Mouse (Mus musculus) heart, embryonic 12.5 days (tissue): ENCODE results near the gene Wwc2. TPM values are rescaled to one million over a fixed set of nuclear protein-coding genes. Genes with fewer than 3 reads are reported as not detected.

Experiments used
- ATAC-seq: fragments of 200-750 bp; cut with Nextera tagmentation; 2 replicates; pipeline ENCODE4 v1.8.0; 2017; ENCODE audit warnings: moderate TSS enrichment, moderate library complexity; ENCODE audit not compliant: insufficient number of reproducible peaks, low FRiP score
- H3K27ac ChIP-seq: fragments of 300-500 bp; sonication (generic); 2 replicates; pipeline ENCODE4 v1.5.1; 2016; ENCODE audit warnings: mild to moderate bottlenecking, moderate library complexity; ENCODE audit not compliant: poor library complexity, severe bottlenecking
- H3K27me3 ChIP-seq: fragments of 300-500 bp; sonication (generic); replicated peaks from 2 replicates; pipeline ENCODE4 v1.6.1; 2016; ENCODE audit warnings: mild to moderate bottlenecking, moderate library complexity
- H3K36me3 ChIP-seq: fragments of 300-500 bp; sonication (generic); 2 replicates; pipeline ENCODE4 v1.6.1; 2016; ENCODE audit warnings: mild to moderate bottlenecking, moderate library complexity
- H3K4me1 ChIP-seq: fragments of 300-500 bp; sonication (generic); replicated peaks from 2 replicates; pipeline ENCODE4 v1.6.1; 2016; ENCODE audit warnings: mild to moderate bottlenecking
- H3K4me2 ChIP-seq: fragments of 300-500 bp; sonication (generic); 2 replicates; pipeline ENCODE4 v1.6.1; 2016; ENCODE audit warnings: mild to moderate bottlenecking, moderate library complexity
- H3K4me3 ChIP-seq: fragments of 300-500 bp; sonication (generic); 2 replicates; pipeline ENCODE4 v1.5.1; 2016; ENCODE audit warnings: mild to moderate bottlenecking
- H3K9ac ChIP-seq: fragments of 300-500 bp; sonication (generic); 2 replicates; pipeline ENCODE4 v1.6.1; 2016; ENCODE audit warnings: mild to moderate bottlenecking, moderate library complexity
- H3K9me3 ChIP-seq: fragments of 300-500 bp; sonication (generic); replicated peaks from 2 replicates; pipeline ENCODE4 v1.6.1; 2016; ENCODE audit warnings: mild to moderate bottlenecking, moderate library complexity
- WGBS: fragments of 180-500 bp; shearing (Covaris S2); methylation state at CpG from one replicate; pipeline ENCODE4 v1.1.7; 2016; 5-methylcytosine and 5-hydroxymethylcytosine counted together
- polyA plus RNA-seq: library from polyadenylated mRNA; unstranded; fragments of >200 nt; fragmentation: Nextera tagmentation; extraction: Ambion mirVana; gene quantifications from 2 replicates; pipeline ENCODE4 v1.2.1, GENCODE M21; 2016

Wwc2 gene
- polyA plus RNA-seq, 1 experiment from 2014 or later, result 22.1 TPM

DNA sequence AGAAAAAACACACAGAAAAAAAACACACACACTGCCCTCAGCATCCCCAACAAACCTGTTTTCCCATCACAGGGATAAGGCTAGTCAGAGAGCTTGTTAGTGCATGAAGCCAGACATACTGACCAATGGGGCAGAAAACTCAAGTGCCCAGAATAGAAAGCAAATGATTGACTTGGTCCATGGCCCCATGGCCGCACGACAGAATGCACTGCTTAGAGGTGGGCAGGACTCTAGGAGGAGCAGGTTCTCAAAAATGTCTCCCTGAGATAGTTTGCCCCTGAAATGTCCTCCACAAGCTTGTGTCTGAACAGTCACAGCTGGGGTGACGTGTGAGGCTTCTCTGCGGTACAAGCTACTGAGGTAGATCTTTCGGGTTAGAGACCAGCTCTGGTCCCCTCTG, 20.1 kb downstream of the Wwc2 start:
- ATAC-seq, result no peak; the same call in 1 of the 2 replicates
- H3K9ac ChIP-seq, result no peak overlapping the region
- peaks cover 15% of the 10 kb centered on the region for H3K36me3 ChIP-seq
- peak overlapping the region; percentile 78 for H3K27ac ChIP-seq
- H3K4me2 ChIP-seq, result peak overlapping the region; percentile 35
- H3K4me3 ChIP-seq, result no peak overlapping the region
- H3K27me3 ChIP-seq, result no peaks in the 10 kb centered on the region
- WGBS, result 37% methylated on average over 5 of the region's 5 CpGs
- peaks cover 4% of the 10 kb centered on the region; the same call in 1 of the 2 replicates for H3K9me3 ChIP-seq
- peaks cover 47% of the 10 kb centered on the region for H3K4me1 ChIP-seq

- WGBS, result 68% methylated on average over 20 of the region's 20 CpGs
- H3K4me3 ChIP-seq, result no peak overlapping the region
- H3K9me3 ChIP-seq, result no peaks in the 10 kb centered on the region
- ATAC-seq, result no peak
- H3K27ac ChIP-seq, result no peak overlapping the region
- peaks cover 12% of the 10 kb centered on the region; the same call in 1 of the 2 replicates for H3K36me3 ChIP-seq
- peaks cover 46% of the 10 kb centered on the region for H3K4me1 ChIP-seq
- no peak overlapping the region for H3K9ac ChIP-seq
- H3K4me2 ChIP-seq, result no peak overlapping the region
- no peaks in the 10 kb centered on the region for H3K27me3 ChIP-seq
Measured at GRCm38 (mm10) chr8:47967045-47967920, 23.4 kb downstream of the Wwc2 start.

DNA sequence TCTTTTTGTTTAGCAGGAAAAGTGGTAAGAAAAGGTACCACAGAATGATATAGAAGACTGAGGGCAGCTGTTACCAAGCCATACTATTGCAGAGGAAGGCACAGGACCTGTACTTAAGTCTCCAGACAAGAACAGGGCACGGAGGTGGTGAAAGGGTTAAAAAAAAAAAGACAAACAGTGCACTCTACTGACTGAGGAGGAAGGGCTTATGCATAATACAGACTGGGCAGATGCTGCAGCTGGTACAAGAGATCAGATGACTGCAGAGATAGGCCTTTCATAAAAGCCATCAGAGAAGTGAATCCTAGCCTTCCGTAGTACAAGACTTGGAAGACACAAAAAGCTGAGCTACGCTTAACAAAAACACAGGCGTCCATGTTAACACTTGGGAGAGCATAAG, 28.2 kb downstream of the Wwc2 start:
- Histone ChIP-seq H3K36me3 (no peaks in the 10 kb centered on the region), H3K9ac (no peak overlapping the region), H3K4me2 (peak overlapping the region; percentile 52; the same call in 1 of the 2 replicates), H3K9me3 (no peaks in the 10 kb centered on the region), H3K27ac (peak overlapping the region; percentile 25; the same call in 1 of the 2 replicates), H3K27me3 (no peaks in the 10 kb centered on the region), H3K4me1 (peaks cover 42% of the 10 kb centered on the region), H3K4me3 (no peak overlapping the region)
- 89% methylated on average over 4 of the region's 4 CpGs for WGBS
- ATAC-seq, result no peak

DNA sequence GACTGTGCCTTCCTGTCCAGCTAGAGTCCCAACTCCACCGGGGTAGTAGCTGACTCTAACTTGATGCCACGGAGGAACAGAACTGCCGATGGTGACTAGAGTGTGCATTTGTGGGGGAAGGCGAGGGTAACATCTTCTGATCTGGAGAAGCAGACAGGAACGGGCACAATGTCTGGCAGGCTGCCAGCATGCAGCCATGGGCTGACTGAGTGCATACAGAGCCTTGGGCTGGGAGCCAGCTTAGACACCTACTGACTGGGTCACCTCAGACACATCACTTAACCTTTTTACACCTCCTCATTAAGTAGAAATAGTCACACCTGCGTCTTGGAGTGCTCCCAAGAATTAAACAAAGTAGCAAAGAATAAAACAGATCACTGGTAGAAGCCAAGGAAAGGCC, 28.7 kb downstream of the Wwc2 start:
- H3K4me3 ChIP-seq, result no peak overlapping the region
- no peaks in the 10 kb centered on the region for H3K9me3 ChIP-seq
- no peaks in the 10 kb centered on the region for H3K27me3 ChIP-seq
- no peaks in the 10 kb centered on the region for H3K36me3 ChIP-seq
- peak overlapping the region; percentile 52 for H3K4me2 ChIP-seq
- peaks cover 37% of the 10 kb centered on the region for H3K4me1 ChIP-seq
- peak overlapping the region; percentile 25; the same call in 1 of the 2 replicates for H3K27ac ChIP-seq
- H3K9ac ChIP-seq, result no peak overlapping the region
- 19% methylated on average over 6 of the region's 6 CpGs for WGBS
- ATAC-seq, result no peak

DNA sequence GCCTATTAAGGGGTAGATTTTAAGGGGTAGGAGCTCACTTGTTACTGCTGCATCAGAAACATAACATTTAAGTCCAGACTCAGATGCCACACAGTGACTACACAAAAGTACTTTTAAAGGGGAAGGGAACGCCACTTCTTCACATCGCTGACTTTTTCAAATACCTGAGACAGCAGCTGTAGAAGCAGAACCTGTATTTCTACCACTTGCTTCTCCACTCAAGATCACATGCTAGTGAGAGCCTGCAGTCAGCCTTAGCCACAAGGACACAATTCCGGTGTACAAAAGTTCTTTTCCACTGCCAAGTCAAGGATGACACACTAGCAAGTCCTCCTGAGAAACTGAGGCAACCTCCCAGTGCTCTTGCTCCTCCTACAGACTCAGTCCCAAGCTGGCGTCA, 33.2 kb downstream of the Wwc2 start:
- H3K4me2 ChIP-seq, result no peak overlapping the region
- no peaks in the 10 kb centered on the region for H3K36me3 ChIP-seq
- no peak overlapping the region for H3K27ac ChIP-seq
- no peaks in the 10 kb centered on the region for H3K27me3 ChIP-seq
- WGBS, result 87% methylated on average over 4 of the region's 4 CpGs
- ATAC-seq, result no peak
- peaks cover 19% of the 10 kb centered on the region for H3K4me1 ChIP-seq
- H3K9ac ChIP-seq, result no peak overlapping the region
- no peaks in the 10 kb centered on the region for H3K9me3 ChIP-seq
- H3K4me3 ChIP-seq, result no peak overlapping the region

- 0 out of 2 replicates have a peak overlapping the region, but pooled peaks have one; percentile 31 for H3K27ac ChIP-seq
Measured at GRCm38 (mm10) chr8:47951380-47951932, 39.3 kb downstream of the Wwc2 start.

GRCm38 (mm10) chr8:47948836-47949235, 41.9 kb downstream of the Wwc2 start:
- Histone ChIP-seq H3K4me3 (no peak overlapping the region), H3K27ac (no peak overlapping the region), H3K9me3 (no peaks in the 10 kb centered on the region), H3K4me2 (no peak overlapping the region), H3K36me3 (peaks cover 3% of the 10 kb centered on the region; the same call in 1 of the 2 replicates), H3K4me1 (peaks cover 27% of the 10 kb centered on the region), H3K9ac (no peak overlapping the region), H3K27me3 (no peaks in the 10 kb centered on the region)
- 77% methylated on average over 4 of the region's 4 CpGs for WGBS
- no peak for ATAC-seq

More at GRCm38 (mm10) chr8:47951380-47951932, 39.3 kb downstream of the Wwc2 start:
- no peaks in the 10 kb centered on the region for H3K9me3 ChIP-seq
- H3K4me2 ChIP-seq, result peak overlapping the region; percentile 10; the same call in 1 of the 2 replicates
- ATAC-seq, result no peak
- no peaks in the 10 kb centered on the region for H3K27me3 ChIP-seq
- peaks cover 27% of the 10 kb centered on the region for H3K4me1 ChIP-seq
- H3K9ac ChIP-seq, result no peak overlapping the region
- WGBS, result 40% methylated on average over 7 of the region's 7 CpGs
- no peaks in the 10 kb centered on the region for H3K36me3 ChIP-seq
- no peak overlapping the region for H3K4me3 ChIP-seq

DNA sequence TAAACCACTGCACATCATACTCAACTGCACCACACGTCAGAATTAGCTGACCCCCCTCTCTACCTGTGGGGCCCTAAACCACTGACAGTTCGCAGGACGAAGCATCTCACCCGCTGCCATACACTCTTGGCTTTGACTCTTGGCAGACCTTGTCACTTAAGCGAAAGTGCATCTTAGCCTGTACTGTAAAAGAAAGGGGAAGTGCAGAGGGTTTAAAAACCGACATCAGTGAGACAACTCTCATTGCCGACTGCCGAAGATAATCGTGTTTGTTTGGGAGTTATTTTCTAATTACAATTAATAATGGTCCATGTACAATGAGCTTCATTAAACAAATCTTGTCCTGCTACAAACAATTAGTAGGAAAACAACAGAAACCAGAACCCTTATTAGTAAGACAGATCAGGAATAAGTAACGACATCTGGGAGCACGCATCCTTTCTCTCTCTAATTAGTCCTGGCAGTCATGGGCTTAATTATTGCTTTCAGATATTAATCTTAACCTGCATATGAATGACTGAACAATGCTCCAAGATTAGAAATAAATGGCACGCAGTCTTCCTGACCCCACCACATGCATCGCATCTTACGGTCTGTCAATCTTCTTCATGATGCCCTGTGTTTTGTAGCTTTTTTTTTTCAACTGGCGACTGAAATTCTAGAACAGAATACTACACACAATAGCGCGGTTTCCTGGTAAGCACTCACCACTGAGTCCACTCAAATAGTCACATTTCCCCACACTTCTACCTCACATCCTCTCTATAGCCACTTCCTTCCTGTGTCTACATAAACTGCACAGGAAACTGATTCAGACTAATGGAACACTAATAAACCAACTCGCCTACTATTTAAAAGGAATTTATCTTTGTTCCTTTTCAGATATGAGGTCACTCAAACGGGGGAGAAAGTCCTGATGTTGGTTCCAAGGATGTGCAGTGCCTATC, 42.8 kb downstream of the Wwc2 start:
- H3K4me1 ChIP-seq, result peaks cover 27% of the 10 kb centered on the region
- ATAC-seq, result no peak
- H3K9me3 ChIP-seq, result no peaks in the 10 kb centered on the region
- H3K4me3 ChIP-seq, result no peak overlapping the region
- 64% methylated on average over 19 of the region's 19 CpGs for WGBS
- peaks cover 3% of the 10 kb centered on the region; the same call in 1 of the 2 replicates for H3K36me3 ChIP-seq
- no peak overlapping the region for H3K9ac ChIP-seq
- no peak overlapping the region for H3K27ac ChIP-seq
- H3K27me3 ChIP-seq, result no peaks in the 10 kb centered on the region
- no peak overlapping the region for H3K4me2 ChIP-seq

DNA sequence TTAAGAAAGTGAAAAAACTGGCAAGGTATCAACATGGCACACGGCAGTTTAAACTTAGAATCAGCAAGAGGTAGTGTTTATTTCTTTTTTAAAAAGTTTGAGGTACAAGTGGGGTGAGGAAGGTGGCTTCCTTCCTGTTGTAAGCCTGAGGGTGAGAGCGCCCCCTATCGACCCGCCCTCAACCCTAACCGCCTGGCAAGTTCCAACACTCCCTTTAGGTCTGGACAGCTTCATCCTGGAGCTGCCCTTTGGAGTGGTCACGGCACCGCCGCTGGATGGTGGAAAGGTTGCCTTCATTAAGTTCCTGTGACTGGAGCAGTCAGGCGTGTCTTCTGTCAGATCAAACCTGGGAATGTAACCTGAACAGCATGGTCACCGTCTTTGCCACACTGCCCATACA, 47.7 kb downstream of the Wwc2 start:
- Histone ChIP-seq H3K36me3 (peaks cover 3% of the 10 kb centered on the region; the same call in 1 of the 2 replicates), H3K4me2 (no peak overlapping the region), H3K9ac (no peak overlapping the region), H3K27ac (no peak overlapping the region), H3K4me1 (peaks cover 27% of the 10 kb centered on the region), H3K4me3 (no peak overlapping the region), H3K9me3 (no peaks in the 10 kb centered on the region), H3K27me3 (no peaks in the 10 kb centered on the region)
- ATAC-seq, result no peak
- WGBS, result 57% methylated on average over 10 of the region's 10 CpGs

GRCm38 (mm10) chr8:47941028-47941427, 49.7 kb downstream of the Wwc2 start:
- H3K4me2 ChIP-seq, result no peak overlapping the region
- peak; percentile 44; the same call in 1 of the 2 replicates for ATAC-seq
- 0 out of 2 replicates have a peak overlapping the region, but pooled peaks have one; percentile 26 for H3K9ac ChIP-seq

More at GRCm38 (mm10) chr8:47941028-47941427, 49.7 kb downstream of the Wwc2 start:
- Histone ChIP-seq H3K9me3 (no peaks in the 10 kb centered on the region), H3K27ac (peak overlapping the region; percentile 38), H3K4me3 (no peak overlapping the region), H3K4me1 (peaks cover 29% of the 10 kb centered on the region), H3K27me3 (no peaks in the 10 kb centered on the region), H3K36me3 (peaks cover 3% of the 10 kb centered on the region; the same call in 1 of the 2 replicates)
- WGBS, result 54% methylated on average over 5 of the region's 5 CpGs
